Mouse (Mus musculus) lung, postnatal 0 days (tissue): ENCODE measurements around the gene Chmp5.

Experiments
- CTCF ChIP-seq: IDR thresholded peaks from 2 replicates; pipeline ENCODE4 v1.5.1; 2016; ENCODE audit warnings: antibody characterized with exemption, mild to moderate bottlenecking
- EP300 ChIP-seq: IDR thresholded peaks from 2 replicates; pipeline ENCODE4 v1.6.1; 2016; ENCODE audit warnings: antibody characterized with exemption, mild to moderate bottlenecking, control low read depth

- TF ChIP-seq CTCF (no peak), EP300 (no peak)
Measured at GRCm38 (mm10) chr4:40975678-40976077, 27.5 kb downstream of the Chmp5 start.
